Mouse (Mus musculus): Measurements from ENCODE around the gene Lsamp. TPM values are rescaled to one million over a fixed set of nuclear protein-coding genes. Genes with fewer than 3 reads are reported as not detected.

The Lsamp gene
- polyA plus RNA-seq, 1 experiment, result not detected

GRCm38 (mm10) chr16:39994821-39995220, 10.7 kb downstream of the Lsamp start:
- Histone ChIP-seq H3ac (ENCODE audit: control insufficient read depth, insufficient read length) (no peak overlapping the region), H3K79me2 (ENCODE audit: control insufficient read depth, insufficient read depth) (no peaks in the 10 kb centered on the region), H3K36me3 (ENCODE audit: control insufficient read depth, insufficient read depth) (no peaks in the 10 kb centered on the region), H3K4me3 (no peak overlapping the region), H3K4me2 (ENCODE audit: low read depth) (no peak overlapping the region), H3K27me3 (ENCODE audit: control insufficient read depth, insufficient read depth, insufficient read length) (no peaks in the 10 kb centered on the region)
- peak; percentile 70; the same call in 1 of the 2 replicates for TF ChIP-seq CEBPB (IDR thresholded peaks at IDR 0.05; ENCODE audit: insufficient read depth, poor library complexity, severe bottlenecking)
- TF ChIP-seq POLR2AphosphoS2 (IDR thresholded peaks at IDR 0.05; ENCODE audit: insufficient read length, low read depth), result no peak

- TF ChIP-seq POLR2AphosphoS2 (IDR thresholded peaks at IDR 0.05; ENCODE audit: insufficient read length, low read depth), result no peak
- no peak for TF ChIP-seq USF1 (IDR thresholded peaks at IDR 0.05; ENCODE audit: low read depth)
- TF ChIP-seq TCF3 (IDR thresholded peaks at IDR 0.05; ENCODE audit: insufficient read length, low read depth), result no peak
- Histone ChIP-seq H3K4me2 (ENCODE audit: low read depth) (no peak overlapping the region), H3K4me3 (no peak overlapping the region)
These were observed 24.6 kb downstream of the Lsamp start for GRCm38 (mm10) chr16:40008800-40009199.

GRCm38 (mm10) chr16:40011106-40011505, 26.9 kb downstream of the Lsamp start:
- TF ChIP-seq REST (IDR thresholded peaks at IDR 0.05; ENCODE audit: insufficient read depth, insufficient read length), result no peak
- no peak for TF ChIP-seq TCF3 (IDR thresholded peaks at IDR 0.05; ENCODE audit: insufficient read length, low read depth)
- no peak for TF ChIP-seq CEBPB (IDR thresholded peaks at IDR 0.05; ENCODE audit: insufficient read depth, poor library complexity, severe bottlenecking)
- TF ChIP-seq SRF (IDR thresholded peaks at IDR 0.05; ENCODE audit: control insufficient read depth, insufficient read length, low read depth), result no peak
- TF ChIP-seq TCF12 (IDR thresholded peaks at IDR 0.05; ENCODE audit: insufficient read depth, poor library complexity, severe bottlenecking), result no peak
- Histone ChIP-seq H3K36me3 (ENCODE audit: control insufficient read depth, insufficient read depth) (no peaks in the 10 kb centered on the region), H3ac (ENCODE audit: control insufficient read depth, insufficient read length) (no peak overlapping the region), H3K27me3 (ENCODE audit: control insufficient read depth, insufficient read depth, insufficient read length) (no peaks in the 10 kb centered on the region), H3K4me3 (no peak overlapping the region), H3K79me2 (ENCODE audit: control insufficient read depth, insufficient read depth) (no peaks in the 10 kb centered on the region), H3K4me2 (ENCODE audit: low read depth) (no peak overlapping the region)

More at GRCm38 (mm10) chr16:40008800-40009199, 24.6 kb downstream of the Lsamp start:
- Histone ChIP-seq H3K36me3 (ENCODE audit: control insufficient read depth, insufficient read depth) (no peaks in the 10 kb centered on the region), H3K79me2 (ENCODE audit: control insufficient read depth, insufficient read depth) (no peaks in the 10 kb centered on the region), H3ac (ENCODE audit: control insufficient read depth, insufficient read length) (no peak overlapping the region), H3K27me3 (ENCODE audit: control insufficient read depth, insufficient read depth, insufficient read length) (no peaks in the 10 kb centered on the region)

GRCm38 (mm10) chr16:40022611-40023010, 38.5 kb downstream of the Lsamp start:
- TF ChIP-seq USF1 (IDR thresholded peaks at IDR 0.05; ENCODE audit: low read depth), result no peak
- TF ChIP-seq TCF3 (IDR thresholded peaks at IDR 0.05; ENCODE audit: insufficient read length, low read depth), result no peak
- no peak for TF ChIP-seq POLR2AphosphoS2 (IDR thresholded peaks at IDR 0.05; ENCODE audit: insufficient read length, low read depth)
- TF ChIP-seq SRF (IDR thresholded peaks at IDR 0.05; ENCODE audit: control insufficient read depth, insufficient read length, low read depth), result no peak
- TF ChIP-seq POLR2A (IDR thresholded peaks at IDR 0.05; ENCODE audit: insufficient read length, low read depth), result no peak
- TF ChIP-seq TCF12 (IDR thresholded peaks at IDR 0.05; ENCODE audit: insufficient read depth, poor library complexity, severe bottlenecking), result no peak
- TF ChIP-seq E2F4 (IDR thresholded peaks at IDR 0.05; ENCODE audit: insufficient read depth), result no peak
- no peak for TF ChIP-seq MYOD1 (IDR thresholded peaks at IDR 0.05; ENCODE audit: control insufficient read depth in 1 of 3, insufficient read length in 2 of 3, low read depth in 2 of 3)
- no peak for TF ChIP-seq REST (IDR thresholded peaks at IDR 0.05; ENCODE audit: insufficient read depth, insufficient read length)
- no peak for TF ChIP-seq MYOG (IDR thresholded peaks at IDR 0.05; ENCODE audit: control insufficient read depth in 1 of 3, insufficient read depth in 1 of 3, insufficient read length in 2 of 3, low read depth in 2 of 3)
- TF ChIP-seq CEBPB (IDR thresholded peaks at IDR 0.05; ENCODE audit: insufficient read depth, poor library complexity, severe bottlenecking), result no peak
- TF ChIP-seq MAX (IDR thresholded peaks at IDR 0.05; ENCODE audit: low read depth), result no peak

DNA sequence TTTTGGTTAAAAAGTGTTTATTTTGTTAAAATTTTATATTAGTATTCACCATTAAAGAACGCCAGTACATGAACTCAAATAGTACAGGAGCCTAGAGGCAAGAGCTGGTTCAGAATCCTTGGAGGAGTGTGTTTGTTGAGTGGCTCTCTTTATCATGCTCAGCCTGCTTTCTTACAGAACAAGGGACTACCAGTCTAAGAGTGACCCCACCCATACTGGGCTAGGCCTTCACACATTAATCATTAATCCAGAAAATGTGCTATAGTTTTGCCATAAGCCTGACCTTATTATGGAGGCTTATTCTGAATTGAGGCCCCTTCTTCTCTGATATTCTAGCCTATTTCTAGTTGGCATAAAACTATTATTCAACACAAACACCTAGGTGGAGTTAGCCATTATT, 52.6 kb downstream of the Lsamp start:
- Histone ChIP-seq H3K79me2 (ENCODE audit: control insufficient read depth, insufficient read depth) (no peaks in the 10 kb centered on the region), H3K27me3 (ENCODE audit: control insufficient read depth, insufficient read depth, insufficient read length) (no peaks in the 10 kb centered on the region), H3ac (ENCODE audit: control insufficient read depth, insufficient read length) (no peak overlapping the region), H3K4me2 (ENCODE audit: low read depth) (no peak overlapping the region), H3K36me3 (ENCODE audit: control insufficient read depth, insufficient read depth) (no peaks in the 10 kb centered on the region), H3K4me3 (no peak overlapping the region)
- no peak for TF ChIP-seq MAX (IDR thresholded peaks at IDR 0.05; ENCODE audit: low read depth)
- TF ChIP-seq TCF3 (IDR thresholded peaks at IDR 0.05; ENCODE audit: insufficient read length, low read depth), result no peak
- TF ChIP-seq USF1 (IDR thresholded peaks at IDR 0.05; ENCODE audit: low read depth), result no peak
- no peak for TF ChIP-seq SRF (IDR thresholded peaks at IDR 0.05; ENCODE audit: control insufficient read depth, insufficient read length, low read depth)
- no peak for TF ChIP-seq CEBPB (IDR thresholded peaks at IDR 0.05; ENCODE audit: insufficient read depth, poor library complexity, severe bottlenecking)
- no peak for TF ChIP-seq E2F4 (IDR thresholded peaks at IDR 0.05; ENCODE audit: insufficient read depth)
- no peak for TF ChIP-seq REST (IDR thresholded peaks at IDR 0.05; ENCODE audit: insufficient read depth, insufficient read length)
- TF ChIP-seq TCF12 (IDR thresholded peaks at IDR 0.05; ENCODE audit: insufficient read depth, poor library complexity, severe bottlenecking), result no peak
- no peak for TF ChIP-seq MYOD1 (IDR thresholded peaks at IDR 0.05; ENCODE audit: control insufficient read depth in 1 of 3, insufficient read length in 2 of 3, low read depth in 2 of 3)
- no peak for TF ChIP-seq POLR2AphosphoS2 (IDR thresholded peaks at IDR 0.05; ENCODE audit: insufficient read length, low read depth)
- no peak for TF ChIP-seq MYOG (IDR thresholded peaks at IDR 0.05; ENCODE audit: control insufficient read depth in 1 of 3, insufficient read depth in 1 of 3, insufficient read length in 2 of 3, low read depth in 2 of 3)
- TF ChIP-seq POLR2A (IDR thresholded peaks at IDR 0.05; ENCODE audit: insufficient read length, low read depth), result no peak

More at GRCm38 (mm10) chr16:40022611-40023010, 38.5 kb downstream of the Lsamp start:
- H3K4me3 ChIP-seq, result no peak overlapping the region
- no peak overlapping the region for H3K4me2 ChIP-seq (ENCODE audit: low read depth)
- no peak overlapping the region for H3ac ChIP-seq (ENCODE audit: control insufficient read depth, insufficient read length)
- H3K79me2 ChIP-seq (ENCODE audit: control insufficient read depth, insufficient read depth), result no peaks in the 10 kb centered on the region
- no peaks in the 10 kb centered on the region for H3K27me3 ChIP-seq (ENCODE audit: control insufficient read depth, insufficient read depth, insufficient read length)
- H3K36me3 ChIP-seq (ENCODE audit: control insufficient read depth, insufficient read depth), result no peaks in the 10 kb centered on the region
